22 mouse cellular contexts compared by ENCODE assay signal in the genomic region with DNA sequence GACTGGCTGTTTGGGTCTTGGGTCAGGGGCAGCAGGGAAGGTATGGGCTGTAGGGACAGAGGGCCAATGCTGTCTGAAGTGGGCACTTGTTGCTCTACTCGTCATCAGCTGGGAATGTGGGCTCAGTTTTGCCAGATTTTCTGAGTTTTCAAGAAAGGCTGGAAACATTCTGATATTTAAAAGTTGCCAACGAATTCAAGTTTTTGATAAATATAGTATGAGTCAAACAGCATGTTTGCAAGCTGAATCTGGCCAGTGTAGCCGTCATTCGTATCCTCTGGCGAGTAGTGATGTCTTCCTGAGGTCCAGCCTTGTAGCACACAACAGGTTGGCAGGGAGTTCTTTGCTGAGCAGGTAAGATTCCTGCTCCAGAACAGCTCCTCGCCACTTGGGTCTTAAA. TPM values are rescaled to one million over a fixed set of nuclear protein-coding genes. Genes with fewer than 3 reads are reported as not detected.
"Had no signal": no experiment of that assay in that cellular context is flagged by ENCODE, and none has a peak within 500 bp of the region (broad histone marks: within the 10 kb centered on the region; RNA-seq: fewer than 3 reads in every experiment).

No protein-coding gene starts in this region.

- H3K9me3 ChIP-seq: lung, embryonic 15.5 days; megakaryocyte, embryonic 14.5 days; midbrain, embryonic 13.5 days; midbrain, embryonic 15.5 days; neural tube, embryonic 13.5 days; neural tube, embryonic 15.5 days had no signal

- H3K27ac ChIP-seq: lung, embryonic 15.5 days; macrophage; midbrain, embryonic 13.5 days; midbrain, embryonic 15.5 days; neural tube, embryonic 13.5 days; neural tube, embryonic 15.5 days had no signal

- H3K36me3 ChIP-seq: lung, embryonic 15.5 days; midbrain, embryonic 13.5 days; midbrain, embryonic 15.5 days; neural tube, embryonic 13.5 days; neural tube, embryonic 15.5 days had no signal

- H3K4me3 ChIP-seq: lung, embryonic 15.5 days; megakaryocyte, embryonic 14.5 days; midbrain, embryonic 13.5 days; midbrain, embryonic 15.5 days; myocyte; neural tube, embryonic 13.5 days; neural tube, embryonic 15.5 days had no signal

- H3K4me2 ChIP-seq: lung, embryonic 15.5 days; midbrain, embryonic 11.5 days; midbrain, embryonic 13.5 days; midbrain, embryonic 15.5 days; neural tube, embryonic 13.5 days; neural tube, embryonic 15.5 days had no signal

- H3K9ac ChIP-seq: liver, postnatal 0 days; lung, embryonic 15.5 days; midbrain, embryonic 13.5 days; midbrain, embryonic 15.5 days; neural tube, embryonic 13.5 days; neural tube, embryonic 15.5 days had no signal

- ATAC-seq: liver, postnatal 0 days; lung, postnatal 0 days; midbrain, embryonic 13.5 days; midbrain, embryonic 15.5 days had no signal

- DNase-seq: liver, postnatal 0 days; lung, adult 2 months; lung, postnatal 14 days; lung, postnatal 36 days; retina, postnatal 1 day; right cerebral cortex, adult 18-20 months; right cerebral cortex, postnatal 25 days; right cerebral cortex, postnatal 4 days; spleen, adult 18-20 months; thymus, adult 18-20 months; thymus, postnatal 14 days; thymus, postnatal 36 days had no signal

RNA-seq across cellular contexts. Expression of a gene that starts 3.0 kb away (rescaled TPM):
- polyA plus RNA-seq: macrophage had no signal
